Mouse (Mus musculus): ENCODE measurements around the gene Mecom. TPM values are rescaled to one million over a fixed set of nuclear protein-coding genes. Genes with fewer than 3 reads are reported as not detected.

The Mecom gene
- polyA plus RNA-seq, 1 experiment from 2014 or later: 17.6 TPM

- no peak for ATAC-seq (replicated peaks; ENCODE audit: low FRiP score, low TSS enrichment, low read depth)
These were observed 13.0 kb upstream of the Mecom start for GRCm38 (mm10) chr3:30560677-30561314.

GRCm38 (mm10) chr3:30553741-30554140 lies 5.9 kb upstream of the Mecom start:
- Histone ChIP-seq H3K27ac (ENCODE audit: low read depth) (no peak overlapping the region), H3K36me3 (ENCODE audit: control insufficient read depth, insufficient read depth, low read length) (no peaks in the 10 kb centered on the region), H3K4me3 (ENCODE audit: low read depth, low read length) (no peak overlapping the region), H3K4me1 (replicated peaks; ENCODE audit: control insufficient read depth, insufficient read depth, low read length) (no peaks in the 10 kb centered on the region), H3K27me3 (replicated peaks; ENCODE audit: control insufficient read depth, insufficient read depth, low read length) (no peaks in the 10 kb centered on the region), H3K9me3 (ENCODE audit: control insufficient read depth, low read length) (no peaks in the 10 kb centered on the region), H3K4me2 (ENCODE audit: low read length) (no peak overlapping the region), H3K9ac (ENCODE audit: low read length) (no peak overlapping the region)
- DNase-seq (ENCODE audit: low spot score): no peak
- WGBS: 65% methylated on average over 6 of the region's 6 CpGs
- no peak for ATAC-seq (replicated peaks; ENCODE audit: low FRiP score, low TSS enrichment, low read depth)

More at GRCm38 (mm10) chr3:30560677-30561314, 13.0 kb upstream of the Mecom start:
- Histone ChIP-seq H3K27me3 (replicated peaks; ENCODE audit: control insufficient read depth, insufficient read depth, low read length) (no peaks in the 10 kb centered on the region), H3K4me2 (ENCODE audit: low read length) (no peak overlapping the region), H3K4me1 (replicated peaks; ENCODE audit: control insufficient read depth, insufficient read depth, low read length) (no peaks in the 10 kb centered on the region), H3K4me3 (ENCODE audit: low read depth, low read length) (no peak overlapping the region), H3K36me3 (ENCODE audit: control insufficient read depth, insufficient read depth, low read length) (no peaks in the 10 kb centered on the region), H3K9me3 (ENCODE audit: control insufficient read depth, low read length) (no peaks in the 10 kb centered on the region), H3K9ac (ENCODE audit: low read length) (no peak overlapping the region), H3K27ac (ENCODE audit: low read depth) (no peak overlapping the region)
- WGBS: 53% methylated on average over 6 of the region's 6 CpGs
- DNase-seq (ENCODE audit: low spot score): peak; percentile 25

- H3K4me1 ChIP-seq (replicated peaks; ENCODE audit: control insufficient read depth, insufficient read depth, low read length): no peaks in the 10 kb centered on the region
- no peak overlapping the region for H3K27ac ChIP-seq (ENCODE audit: low read depth)
- WGBS: 73% methylated on average over 2 of the region's 2 CpGs
- no peak overlapping the region for H3K4me3 ChIP-seq (ENCODE audit: low read depth, low read length)
- H3K4me2 ChIP-seq (ENCODE audit: low read length): no peak overlapping the region
- no peak overlapping the region for H3K9ac ChIP-seq (ENCODE audit: low read length)
- no peaks in the 10 kb centered on the region for H3K36me3 ChIP-seq (ENCODE audit: control insufficient read depth, insufficient read depth, low read length)
- DNase-seq (ENCODE audit: low spot score) (no peak), ATAC-seq (replicated peaks; ENCODE audit: low FRiP score, low TSS enrichment, low read depth) (no peak)
- no peaks in the 10 kb centered on the region for H3K27me3 ChIP-seq (replicated peaks; ENCODE audit: control insufficient read depth, insufficient read depth, low read length)
- H3K9me3 ChIP-seq (ENCODE audit: control insufficient read depth, low read length): no peaks in the 10 kb centered on the region
These were observed 2.4 kb upstream of the Mecom start for GRCm38 (mm10) chr3:30550218-30550617.

- Histone ChIP-seq H3K27me3 (replicated peaks; ENCODE audit: control insufficient read depth, insufficient read depth, low read length) (no peaks in the 10 kb centered on the region), H3K4me1 (replicated peaks; ENCODE audit: control insufficient read depth, insufficient read depth, low read length) (no peaks in the 10 kb centered on the region), H3K27ac (ENCODE audit: low read depth) (no peak overlapping the region), H3K36me3 (ENCODE audit: control insufficient read depth, insufficient read depth, low read length) (no peaks in the 10 kb centered on the region), H3K4me3 (ENCODE audit: low read depth, low read length) (no peak overlapping the region), H3K9ac (ENCODE audit: low read length) (no peak overlapping the region), H3K9me3 (ENCODE audit: control insufficient read depth, low read length) (no peaks in the 10 kb centered on the region), H3K4me2 (ENCODE audit: low read length) (no peak overlapping the region)
- ATAC-seq (replicated peaks; ENCODE audit: low FRiP score, low TSS enrichment, low read depth) (no peak), DNase-seq (ENCODE audit: low spot score) (no peak)
- 57% methylated on average over 7 of the region's 7 CpGs for WGBS
These were observed 1.1 kb upstream of the Mecom start for GRCm38 (mm10) chr3:30548928-30549327.

GRCm38 (mm10) chr3:30546831-30547369 lies 908 bp downstream of the Mecom start:
- Histone ChIP-seq H3K4me3 (ENCODE audit: low read depth, low read length) (no peak overlapping the region), H3K4me1 (replicated peaks; ENCODE audit: control insufficient read depth, insufficient read depth, low read length) (no peaks in the 10 kb centered on the region), H3K27me3 (replicated peaks; ENCODE audit: control insufficient read depth, insufficient read depth, low read length) (no peaks in the 10 kb centered on the region), H3K27ac (ENCODE audit: low read depth) (no peak overlapping the region), H3K9me3 (ENCODE audit: control insufficient read depth, low read length) (no peaks in the 10 kb centered on the region), H3K36me3 (ENCODE audit: control insufficient read depth, insufficient read depth, low read length) (no peaks in the 10 kb centered on the region), H3K4me2 (ENCODE audit: low read length) (0 out of 2 replicates have a peak overlapping the region, but pooled peaks have one; percentile 18), H3K9ac (ENCODE audit: low read length) (no peak overlapping the region)
- WGBS: 48% methylated on average over 11 of the region's 11 CpGs
- ATAC-seq (replicated peaks; ENCODE audit: low FRiP score, low TSS enrichment, low read depth): no peak
- DNase-seq (ENCODE audit: low spot score): no peak

GRCm38 (mm10) chr3:30546366-30546765 lies 1.4 kb downstream of the Mecom start:
- Histone ChIP-seq H3K27ac (ENCODE audit: low read depth) (no peak overlapping the region), H3K4me2 (ENCODE audit: low read length) (0 out of 2 replicates have a peak overlapping the region, but pooled peaks have one; percentile 18)
- ATAC-seq (replicated peaks; ENCODE audit: low FRiP score, low TSS enrichment, low read depth): no peak

GRCm38 (mm10) chr3:30545246-30545645 lies 2.6 kb downstream of the Mecom start:
- Histone ChIP-seq H3K4me1 (replicated peaks; ENCODE audit: control insufficient read depth, insufficient read depth, low read length) (no peaks in the 10 kb centered on the region), H3K9ac (ENCODE audit: low read length) (no peak overlapping the region), H3K4me2 (ENCODE audit: low read length) (no peak overlapping the region), H3K27me3 (replicated peaks; ENCODE audit: control insufficient read depth, insufficient read depth, low read length) (no peaks in the 10 kb centered on the region), H3K36me3 (ENCODE audit: control insufficient read depth, insufficient read depth, low read length) (no peaks in the 10 kb centered on the region), H3K9me3 (ENCODE audit: control insufficient read depth, low read length) (no peaks in the 10 kb centered on the region), H3K27ac (ENCODE audit: low read depth) (no peak overlapping the region), H3K4me3 (ENCODE audit: low read depth, low read length) (no peak overlapping the region)
- 82% methylated on average over 5 of the region's 5 CpGs for WGBS
- DNase-seq (ENCODE audit: low spot score): no peak
- ATAC-seq (replicated peaks; ENCODE audit: low FRiP score, low TSS enrichment, low read depth): no peak

More at GRCm38 (mm10) chr3:30546366-30546765, 1.4 kb downstream of the Mecom start:
- Histone ChIP-seq H3K4me1 (replicated peaks; ENCODE audit: control insufficient read depth, insufficient read depth, low read length) (no peaks in the 10 kb centered on the region), H3K9me3 (ENCODE audit: control insufficient read depth, low read length) (no peaks in the 10 kb centered on the region), H3K4me3 (ENCODE audit: low read depth, low read length) (no peak overlapping the region), H3K9ac (ENCODE audit: low read length) (no peak overlapping the region), H3K36me3 (ENCODE audit: control insufficient read depth, insufficient read depth, low read length) (no peaks in the 10 kb centered on the region), H3K27me3 (replicated peaks; ENCODE audit: control insufficient read depth, insufficient read depth, low read length) (no peaks in the 10 kb centered on the region)
- DNase-seq (ENCODE audit: low spot score): no peak
- 52% methylated on average over 13 of the region's 13 CpGs for WGBS

- no peaks in the 10 kb centered on the region for H3K4me1 ChIP-seq (replicated peaks; ENCODE audit: control insufficient read depth, insufficient read depth, low read length)
These were observed 3.5 kb downstream of the Mecom start for GRCm38 (mm10) chr3:30544305-30544704.

GRCm38 (mm10) chr3:30535821-30536220 lies 12.0 kb downstream of the Mecom start:
- WGBS: 80% methylated on average over 11 of the region's 11 CpGs
- Histone ChIP-seq H3K4me1 (replicated peaks; ENCODE audit: control insufficient read depth, insufficient read depth, low read length) (no peaks in the 10 kb centered on the region), H3K4me3 (ENCODE audit: low read depth, low read length) (no peak overlapping the region), H3K27ac (ENCODE audit: low read depth) (no peak overlapping the region), H3K36me3 (ENCODE audit: control insufficient read depth, insufficient read depth, low read length) (no peaks in the 10 kb centered on the region), H3K9me3 (ENCODE audit: control insufficient read depth, low read length) (no peaks in the 10 kb centered on the region), H3K9ac (ENCODE audit: low read length) (no peak overlapping the region), H3K4me2 (ENCODE audit: low read length) (no peak overlapping the region), H3K27me3 (replicated peaks; ENCODE audit: control insufficient read depth, insufficient read depth, low read length) (no peaks in the 10 kb centered on the region)
- DNase-seq (ENCODE audit: low spot score) (no peak), ATAC-seq (replicated peaks; ENCODE audit: low FRiP score, low TSS enrichment, low read depth) (no peak)

More at GRCm38 (mm10) chr3:30544305-30544704, 3.5 kb downstream of the Mecom start:
- 50% methylated on average over 5 of the region's 5 CpGs for WGBS
- Histone ChIP-seq H3K27ac (ENCODE audit: low read depth) (no peak overlapping the region), H3K4me3 (ENCODE audit: low read depth, low read length) (no peak overlapping the region), H3K9ac (ENCODE audit: low read length) (no peak overlapping the region), H3K36me3 (ENCODE audit: control insufficient read depth, insufficient read depth, low read length) (no peaks in the 10 kb centered on the region), H3K9me3 (ENCODE audit: control insufficient read depth, low read length) (no peaks in the 10 kb centered on the region), H3K4me2 (ENCODE audit: low read length) (no peak overlapping the region), H3K27me3 (replicated peaks; ENCODE audit: control insufficient read depth, insufficient read depth, low read length) (no peaks in the 10 kb centered on the region)
- DNase-seq (ENCODE audit: low spot score) (no peak), ATAC-seq (replicated peaks; ENCODE audit: low FRiP score, low TSS enrichment, low read depth) (no peak)

Measured in intestine, embryonic 14.5 days (tissue).